Mouse (Mus musculus) natural killer cell, adult 2 months (primary cell): ENCODE data around the gene Nat9.

Experiments used
- DNase-seq, 2 experiments: peaks; one replicate each; pipeline ENCODE4 v3.0.0; 2022; ENCODE audit warnings: low spot score in 2 of 2

Gene Nat9

GRCm38 (mm10) chr11:115187693-115188092 lies at the start of gene Nat9:
Gene Nat9 (minus strand): TSS chr11:115187859.
- DNase-seq: peak; percentile 64 to 69

- no peak for DNase-seq
Measured at GRCm38 (mm10) chr11:115236570-115236969, 48.9 kb upstream of the Nat9 start.

- no peak for DNase-seq
Measured at GRCm38 (mm10) chr11:115234320-115235044, 46.8 kb upstream of the Nat9 start.

- no peak for DNase-seq
Measured at GRCm38 (mm10) chr11:115233526-115234290, 46.0 kb upstream of the Nat9 start.

GRCm38 (mm10) chr11:115232889-115233288 lies 45.2 kb upstream of the Nat9 start:
- DNase-seq: no peak

GRCm38 (mm10) chr11:115231924-115232323 lies 44.3 kb upstream of the Nat9 start:
- DNase-seq: no peak

GRCm38 (mm10) chr11:115231168-115231915 lies 43.7 kb upstream of the Nat9 start:
- DNase-seq: peak; percentile 32 to 42

GRCm38 (mm10) chr11:115229021-115229930 lies 41.6 kb upstream of the Nat9 start:
- no peak for DNase-seq

- no peak for DNase-seq
Measured at GRCm38 (mm10) chr11:115228430-115228829, 40.8 kb upstream of the Nat9 start.

GRCm38 (mm10) chr11:115227640-115228039 lies 40.0 kb upstream of the Nat9 start:
- no peak for DNase-seq

- no peak for DNase-seq
Measured at GRCm38 (mm10) chr11:115226811-115227491, 39.3 kb upstream of the Nat9 start.

- no peak for DNase-seq
Measured at GRCm38 (mm10) chr11:115225301-115225700, 37.6 kb upstream of the Nat9 start.

- peak in 1 of 2 experiments; percentile 40 for DNase-seq
Measured at GRCm38 (mm10) chr11:115224889-115225288, 37.2 kb upstream of the Nat9 start.

GRCm38 (mm10) chr11:115223877-115224276 lies 36.2 kb upstream of the Nat9 start:
- DNase-seq: no peak

GRCm38 (mm10) chr11:115223451-115223850 lies 35.8 kb upstream of the Nat9 start:
- DNase-seq: no peak

GRCm38 (mm10) chr11:115222570-115222969 lies 34.9 kb upstream of the Nat9 start:
- DNase-seq: no peak

- no peak for DNase-seq
Measured at GRCm38 (mm10) chr11:115222077-115222476, 34.4 kb upstream of the Nat9 start.

GRCm38 (mm10) chr11:115219685-115220084 lies 32.0 kb upstream of the Nat9 start:
- no peak for DNase-seq

- DNase-seq: no peak
Measured at GRCm38 (mm10) chr11:115219263-115219662, 31.6 kb upstream of the Nat9 start.
